Mouse (Mus musculus) liver, adult 2 months (tissue): ENCODE data around the gene Syt13.

ENCODE experiments used
- CTCF ChIP-seq: fragments of 200-500 bp; IDR thresholded peaks from 2 replicates; pipeline ENCODE4 v1.5.1; 2011; ENCODE audit warnings: low read depth, low read length, control low read depth
- POLR2A ChIP-seq: fragments of 200-500 bp; IDR thresholded peaks from 2 replicates; pipeline ENCODE4 v1.6.1; 2011; ENCODE audit warnings: low read length, control low read depth; ENCODE audit not compliant: insufficient read depth; ENCODE audit errors: extremely low read depth

GRCm38 (mm10) chr2:92964345-92964744 is 49.4 kb downstream of the Syt13 start:
- no peak for TF ChIP-seq CTCF
- no peak for TF ChIP-seq POLR2A
